Mouse (Mus musculus) lung, embryonic 16.5 days (tissue): ENCODE measurements around the gene B4galt4. TPM values are rescaled to one million over a fixed set of nuclear protein-coding genes. Genes with fewer than 3 reads are reported as not detected.

ENCODE experiments used
- ATAC-seq: fragments of 200-750 bp; cut with Nextera tagmentation; 2 replicates; pipeline ENCODE4 v1.8.0; 2017; ENCODE audit warnings: low read depth, mild to moderate bottlenecking, moderate library complexity
- H3K27ac ChIP-seq: fragments of 300-500 bp; sonication (generic); 2 replicates; pipeline ENCODE4 v1.5.1; 2014; ENCODE audit warnings: mild to moderate bottlenecking, control low read depth, low read length
- H3K27me3 ChIP-seq: fragments of 300-500 bp; sonication (generic); 2 replicates; pipeline ENCODE4 v1.6.1; 2014; ENCODE audit warnings: low read depth, low read length, mixed read lengths; ENCODE audit not compliant: control insufficient read depth, insufficient read depth
- H3K36me3 ChIP-seq: fragments of 300-500 bp; sonication (generic); 2 replicates; pipeline ENCODE4 v1.6.1; 2014; ENCODE audit warnings: low read length; ENCODE audit not compliant: control insufficient read depth, insufficient read depth
- H3K4me1 ChIP-seq: fragments of 300-500 bp; sonication (generic); replicated peaks from 2 replicates; pipeline ENCODE4 v1.6.1; 2014; ENCODE audit warnings: low read length, mixed read lengths; ENCODE audit not compliant: control insufficient read depth, insufficient read depth
- H3K4me2 ChIP-seq: fragments of 300-500 bp; sonication (generic); 2 replicates; pipeline ENCODE4 v1.6.1; 2014; ENCODE audit warnings: low read depth, low read length, control low read depth
- H3K4me3 ChIP-seq: fragments of 300-500 bp; sonication (generic); 2 replicates; pipeline ENCODE4 v1.5.1; 2014; ENCODE audit warnings: mild to moderate bottlenecking, low read length, control low read depth
- H3K9ac ChIP-seq: fragments of 300-500 bp; sonication (generic); 2 replicates; pipeline ENCODE4 v1.6.1; 2014; ENCODE audit warnings: low read length, control low read depth
- H3K9me3 ChIP-seq: fragments of 300-500 bp; sonication (generic); 2 replicates; pipeline ENCODE4 v1.6.1; 2016; ENCODE audit warnings: low read length; ENCODE audit not compliant: control insufficient read depth
- WGBS: fragments of 180-500 bp; shearing (Covaris S2); extraction: QIAGEN DNeasy Blood & Tissue Kit; methylation state at CpG from one replicate; pipeline ENCODE4 v1.1.7; 2014; 5-methylcytosine and 5-hydroxymethylcytosine counted together
- polyA plus RNA-seq: library from polyadenylated mRNA; unstranded; fragments of >200 nt; fragmentation: Nextera tagmentation; extraction: Ambion mirVana; gene quantifications from 2 replicates; pipeline ENCODE4 v1.2.1, GENCODE M21; 2015

B4galt4 gene
- polyA plus RNA-seq, 1 experiment from 2014 or later, result 34.7 TPM

DNA sequence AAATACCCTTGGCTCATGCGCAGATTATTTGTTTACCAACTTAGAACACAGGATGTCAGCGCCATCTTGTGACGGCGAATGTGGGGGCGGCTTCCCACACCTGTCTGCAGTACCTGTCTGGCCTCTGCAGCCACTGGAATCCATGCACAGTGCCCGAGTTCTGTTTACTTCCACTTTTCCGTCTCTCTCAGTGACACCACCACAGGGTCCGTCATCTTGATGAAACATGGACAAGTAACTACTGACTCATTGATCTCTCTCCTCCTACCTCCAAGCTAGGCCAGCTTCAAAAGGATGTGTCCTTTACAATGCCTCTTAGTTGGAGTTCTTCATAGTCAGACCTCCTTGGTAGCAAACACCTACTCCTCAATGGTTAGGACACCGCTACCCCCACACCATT is 20.7 kb upstream of the B4galt4 start:
- H3K9ac ChIP-seq, result no peak overlapping the region
- WGBS, result 90% methylated on average over 8 of the region's 9 CpGs
- no peaks in the 10 kb centered on the region for H3K27me3 ChIP-seq
- H3K27ac ChIP-seq, result no peak overlapping the region
- no peak overlapping the region for H3K4me2 ChIP-seq
- no peaks in the 10 kb centered on the region for H3K4me1 ChIP-seq
- no peaks in the 10 kb centered on the region for H3K36me3 ChIP-seq
- H3K4me3 ChIP-seq, result no peak overlapping the region
- ATAC-seq, result no peak
- no peaks in the 10 kb centered on the region for H3K9me3 ChIP-seq

DNA sequence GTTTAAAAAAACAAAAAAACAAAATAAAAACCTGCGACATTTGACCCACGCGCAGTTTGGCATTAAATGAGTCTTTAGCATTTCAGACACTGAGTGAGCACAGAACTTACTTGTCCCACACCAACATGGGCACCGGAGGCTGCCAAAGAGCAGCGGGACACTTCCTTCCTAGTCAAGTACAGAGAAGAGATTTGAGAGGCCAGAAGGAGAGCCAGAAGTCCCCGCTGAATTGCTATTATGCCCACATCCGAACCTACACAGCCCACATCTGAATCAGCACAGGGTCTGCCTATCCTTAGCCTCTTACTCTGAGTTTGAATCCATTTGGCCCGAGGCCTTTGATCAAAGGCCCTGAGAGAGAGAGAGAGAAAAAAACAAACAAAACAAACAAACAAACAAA is 17.8 kb upstream of the B4galt4 start:
- no peak overlapping the region for H3K4me3 ChIP-seq
- H3K4me2 ChIP-seq, result peak overlapping the region; percentile 4; the same call in 1 of the 2 replicates
- H3K9me3 ChIP-seq, result no peaks in the 10 kb centered on the region
- H3K36me3 ChIP-seq, result no peaks in the 10 kb centered on the region
- peak overlapping the region; percentile 45 for H3K27ac ChIP-seq
- ATAC-seq, result peak; percentile 31; the same call in 1 of the 2 replicates
- WGBS, result 61% methylated on average over 8 of the region's 8 CpGs
- no peak overlapping the region for H3K9ac ChIP-seq
- H3K27me3 ChIP-seq, result no peaks in the 10 kb centered on the region
- peaks cover under 1% of the 10 kb centered on the region; the same call in 1 of the 2 replicates for H3K4me1 ChIP-seq

DNA sequence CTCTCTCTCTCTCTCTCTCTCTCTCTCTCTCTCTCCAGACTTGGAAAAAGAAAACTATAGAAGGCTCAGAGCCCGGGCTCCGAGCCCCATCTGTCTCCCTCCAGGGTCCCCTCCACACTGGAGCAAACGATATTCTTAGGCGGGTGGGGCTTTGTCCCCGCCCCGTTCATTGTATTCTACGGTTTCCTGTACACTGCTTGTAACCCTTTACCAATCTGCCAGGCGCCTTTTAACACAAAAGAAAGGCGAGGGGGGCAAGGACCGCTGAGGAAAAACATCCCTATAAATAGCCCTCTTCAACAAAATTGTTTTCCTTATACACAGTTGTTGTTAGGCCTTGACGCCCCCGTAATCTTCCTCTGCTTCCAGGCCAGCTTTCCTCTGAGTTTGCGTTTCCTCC is 17.1 kb upstream of the B4galt4 start:
- Histone ChIP-seq H3K4me3 (no peak overlapping the region), H3K36me3 (no peaks in the 10 kb centered on the region), H3K9me3 (no peaks in the 10 kb centered on the region), H3K4me2 (0 out of 2 replicates have a peak overlapping the region, but pooled peaks have one; percentile 4), H3K27ac (peak overlapping the region; percentile 47), H3K9ac (no peak overlapping the region), H3K4me1 (peaks cover 5% of the 10 kb centered on the region; the same call in 1 of the 2 replicates), H3K27me3 (no peaks in the 10 kb centered on the region)
- peak; percentile 80 for ATAC-seq
- 64% methylated on average over 13 of the region's 13 CpGs for WGBS

DNA sequence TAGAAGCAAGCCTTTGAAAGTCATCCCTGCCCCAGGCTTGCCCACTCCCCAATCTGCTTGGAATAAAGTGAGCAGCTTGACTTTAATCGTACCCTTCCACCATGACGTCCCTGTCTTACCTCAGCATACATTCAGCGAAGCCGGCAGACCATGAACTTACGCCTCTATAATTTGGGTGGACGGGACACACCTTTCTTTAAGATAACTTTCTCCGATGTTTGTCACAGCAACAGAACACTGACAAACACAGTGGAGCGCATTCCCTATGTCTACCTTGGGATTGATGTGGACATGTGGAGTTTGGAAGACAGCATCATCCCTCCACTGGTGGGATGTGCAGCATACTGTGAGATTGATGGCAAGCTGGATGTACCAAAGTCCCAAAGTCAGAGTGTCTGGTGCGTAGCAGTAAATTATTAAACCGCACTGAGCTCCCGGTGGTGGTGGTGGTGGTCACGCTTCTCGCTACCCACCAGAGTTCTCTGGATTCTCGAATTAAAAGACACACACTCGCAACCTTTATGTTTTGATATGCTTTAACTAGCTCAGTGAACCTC is 13.4 kb upstream of the B4galt4 start:
- H3K4me3 ChIP-seq, result no peak overlapping the region
- H3K4me1 ChIP-seq, result peaks cover 8% of the 10 kb centered on the region; the same call in 1 of the 2 replicates
- H3K27ac ChIP-seq, result no peak overlapping the region
- no peaks in the 10 kb centered on the region for H3K9me3 ChIP-seq
- no peaks in the 10 kb centered on the region for H3K36me3 ChIP-seq
- WGBS, result 90% methylated on average over 15 of the region's 15 CpGs
- H3K4me2 ChIP-seq, result no peak overlapping the region
- H3K9ac ChIP-seq, result no peak overlapping the region
- H3K27me3 ChIP-seq, result no peaks in the 10 kb centered on the region
- no peak for ATAC-seq

DNA sequence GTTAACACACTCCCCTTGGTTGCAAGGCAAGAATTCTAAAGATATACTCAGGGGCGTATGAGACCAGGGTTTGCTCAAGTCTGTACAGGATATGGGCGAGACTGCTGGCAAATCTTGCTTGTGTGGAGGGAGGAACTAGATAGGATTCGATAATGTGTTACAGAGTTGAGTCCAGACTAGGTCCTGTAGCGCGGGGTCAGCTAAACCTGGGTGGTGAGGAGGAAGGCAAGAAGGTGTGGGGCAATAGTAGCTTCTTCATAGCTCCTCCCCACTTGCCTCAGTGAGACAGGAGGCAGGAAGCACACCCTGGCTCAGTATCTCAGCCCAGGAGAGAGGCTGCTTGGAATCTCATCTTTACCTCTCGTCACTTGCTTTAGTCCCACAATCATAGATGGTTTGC is 12.9 kb upstream of the B4galt4 start:
- ATAC-seq, result peak; percentile 23
- Histone ChIP-seq H3K4me2 (no peak overlapping the region), H3K9ac (no peak overlapping the region), H3K27me3 (no peaks in the 10 kb centered on the region), H3K27ac (no peak overlapping the region), H3K9me3 (no peaks in the 10 kb centered on the region), H3K36me3 (no peaks in the 10 kb centered on the region), H3K4me1 (peaks cover 8% of the 10 kb centered on the region; the same call in 1 of the 2 replicates), H3K4me3 (no peak overlapping the region)
- WGBS, result 65% methylated on average over 6 of the region's 6 CpGs

DNA sequence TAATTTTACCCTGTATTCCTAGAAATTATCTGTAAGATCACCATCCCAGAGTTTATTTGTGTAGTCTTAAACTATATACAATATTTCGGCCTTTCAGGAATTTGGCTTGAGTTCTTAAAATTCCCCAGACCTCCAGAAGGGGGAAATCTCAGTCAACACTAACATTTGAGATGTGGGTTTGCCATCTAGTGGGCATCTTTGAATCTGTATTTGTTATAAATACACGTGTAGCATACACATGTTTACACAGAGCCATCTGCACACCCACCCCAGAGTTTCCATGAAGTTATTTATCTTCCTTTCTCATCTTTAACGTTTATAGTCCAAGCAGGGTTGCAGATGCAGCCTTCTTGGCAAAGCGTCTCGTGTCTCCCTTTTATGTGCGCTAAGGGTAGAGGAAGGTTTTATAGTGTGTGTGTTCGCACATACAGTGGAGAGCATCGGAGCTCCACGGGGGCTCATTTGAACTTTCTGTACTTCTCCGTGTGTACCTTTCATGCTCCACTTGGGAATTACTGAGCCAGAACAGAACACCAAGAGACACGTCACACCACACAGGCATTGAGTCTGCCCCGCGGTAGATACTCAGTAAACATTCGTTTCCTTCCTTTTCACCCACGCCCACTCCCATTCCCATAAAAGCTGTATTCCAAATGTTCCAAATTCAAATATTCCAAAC is 12.3 kb upstream of the B4galt4 start:
- peak; percentile 77 for ATAC-seq
- Histone ChIP-seq H3K9ac (0 out of 2 replicates have a peak overlapping the region, but pooled peaks have one; percentile 44), H3K9me3 (no peaks in the 10 kb centered on the region), H3K4me3 (peak overlapping the region; percentile 37), H3K27ac (peak overlapping the region; percentile 66), H3K27me3 (no peaks in the 10 kb centered on the region), H3K4me1 (peaks cover 8% of the 10 kb centered on the region; the same call in 1 of the 2 replicates), H3K36me3 (no peaks in the 10 kb centered on the region), H3K4me2 (peak overlapping the region; percentile 67)
- 26% methylated on average over 15 of the region's 15 CpGs for WGBS

DNA sequence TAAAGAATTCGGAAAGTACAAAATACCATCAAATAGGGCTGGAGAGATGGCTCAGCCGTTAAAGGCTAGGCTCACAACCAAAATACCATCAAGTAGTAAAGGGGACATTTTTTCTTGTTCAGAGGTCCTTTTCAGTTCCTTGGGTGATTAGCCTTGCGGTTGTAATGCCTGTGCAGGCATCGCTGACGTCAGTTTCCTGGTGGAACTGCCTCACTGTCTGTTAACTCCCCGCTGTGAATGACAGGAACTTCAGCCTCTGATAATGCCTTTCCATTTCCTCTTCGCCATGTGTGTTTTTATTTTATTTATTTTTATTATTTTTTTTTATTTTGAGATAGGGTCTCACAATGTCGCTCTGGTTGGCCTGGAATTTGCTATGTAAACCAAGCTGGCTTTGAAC is 11.1 kb upstream of the B4galt4 start:
- no peak overlapping the region for H3K4me3 ChIP-seq
- H3K9me3 ChIP-seq, result no peaks in the 10 kb centered on the region
- H3K27me3 ChIP-seq, result no peaks in the 10 kb centered on the region
- WGBS, result 31% methylated on average over 8 of the region's 8 CpGs
- H3K36me3 ChIP-seq, result no peaks in the 10 kb centered on the region
- no peak overlapping the region for H3K27ac ChIP-seq
- H3K4me1 ChIP-seq, result peaks cover 8% of the 10 kb centered on the region; the same call in 1 of the 2 replicates
- peak overlapping the region; percentile 15 for H3K4me2 ChIP-seq
- H3K9ac ChIP-seq, result no peak overlapping the region
- no peak for ATAC-seq

DNA sequence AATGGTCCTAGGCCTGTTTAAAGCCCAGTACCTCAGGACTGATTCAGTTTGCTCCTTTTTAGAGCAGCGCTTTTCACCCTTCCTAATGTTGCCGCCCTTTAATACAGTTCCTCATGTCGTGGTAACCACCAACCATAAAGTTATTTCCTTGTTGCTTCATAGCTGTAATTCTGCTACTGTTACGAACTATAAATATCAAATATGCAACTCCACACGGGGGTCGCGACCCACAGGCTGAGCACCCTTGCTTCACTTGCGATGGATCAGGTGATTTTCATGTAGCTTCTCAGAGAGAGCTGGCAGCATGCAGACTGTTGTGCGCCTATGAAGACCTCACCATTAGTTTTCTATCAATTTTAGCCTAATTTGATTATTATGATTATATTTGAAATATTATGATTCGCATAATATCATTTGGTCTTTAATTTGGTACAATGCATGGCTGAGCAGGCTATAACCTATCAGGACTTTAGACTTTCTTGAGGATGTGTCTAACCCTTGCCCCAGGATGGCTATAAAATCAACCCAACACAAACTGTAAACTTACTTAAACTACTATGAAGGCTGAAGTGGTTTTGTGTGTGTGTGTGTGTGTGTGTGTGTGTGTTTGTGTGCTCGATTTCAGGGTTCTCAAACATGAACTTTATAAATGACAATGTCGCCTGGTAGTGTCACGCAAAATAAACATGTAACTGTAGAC is 710 bp upstream of the B4galt4 start:
- H3K4me1 ChIP-seq, result peaks cover 8% of the 10 kb centered on the region
- 74% methylated on average over 13 of the region's 13 CpGs for WGBS
- no peak for ATAC-seq
- peak overlapping the region; percentile 87 for H3K4me3 ChIP-seq
- H3K4me2 ChIP-seq, result peak overlapping the region; percentile 93
- H3K9me3 ChIP-seq, result no peaks in the 10 kb centered on the region
- H3K36me3 ChIP-seq, result no peaks in the 10 kb centered on the region
- no peak overlapping the region for H3K27ac ChIP-seq
- H3K27me3 ChIP-seq, result no peaks in the 10 kb centered on the region
- no peak overlapping the region; the same call in 1 of the 2 replicates for H3K9ac ChIP-seq

DNA sequence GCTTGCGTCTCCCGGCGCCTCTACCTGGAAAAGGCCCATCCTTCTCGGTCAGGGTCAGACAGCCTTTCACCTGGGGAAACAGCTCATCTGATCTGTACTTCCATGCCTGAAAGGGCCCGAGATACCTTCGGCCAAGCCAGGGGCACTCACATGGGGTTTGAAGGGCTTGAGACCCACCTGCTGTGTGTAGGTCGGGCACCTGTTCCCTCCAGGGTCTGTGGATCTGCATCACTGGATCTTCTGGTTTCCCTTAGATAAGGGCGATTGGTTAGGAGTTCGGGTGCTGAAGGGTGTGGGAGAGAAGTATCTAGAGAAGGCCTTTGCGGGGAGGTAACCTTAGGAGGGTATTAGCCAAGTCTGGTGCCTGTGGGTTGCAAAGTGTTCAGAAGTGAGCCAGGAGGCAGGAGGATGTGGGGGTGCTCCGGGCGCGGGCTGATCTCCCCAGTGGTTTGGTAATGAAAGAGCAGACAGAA is 631 bp downstream of the B4galt4 start:
- Histone ChIP-seq H3K27ac (peak overlapping the region; percentile 84), H3K9me3 (no peaks in the 10 kb centered on the region), H3K36me3 (no peaks in the 10 kb centered on the region), H3K9ac (peak overlapping the region; percentile 90), H3K4me1 (peaks cover 8% of the 10 kb centered on the region), H3K27me3 (no peaks in the 10 kb centered on the region), H3K4me3 (peak overlapping the region; percentile 87), H3K4me2 (peak overlapping the region; percentile 93)
- under 1% methylated on average over 13 of the region's 13 CpGs for WGBS
- peak; percentile 51 for ATAC-seq
